Mouse (Mus musculus) layer of hippocampus, adult 2 months (tissue): ENCODE measurements around the gene Clec12b. TPM values are rescaled to one million over a fixed set of nuclear protein-coding genes. Genes with fewer than 3 reads are reported as not detected.
A peak's percentile ranks its signal among the peaks of the same experiment; 100 is the strongest.

ENCODE experiments used
- DNase-seq, 2 experiments: peaks; one replicate each; pipeline ENCODE4 v3.0.0; 2022; ENCODE audit warnings: low spot score in 2 of 2
- H3K27ac ChIP-seq: fragments of 200-600 bp; 2 replicates; pipeline ENCODE4 v1.8.1; 2022
- H3K4me3 ChIP-seq: fragments of 200-600 bp; 2 replicates; pipeline ENCODE4 v1.8.1; 2022; ENCODE audit warnings: mild to moderate bottlenecking
- CTCF ChIP-seq: fragments of 200-600 bp; conservative IDR thresholded peaks from 2 replicates; pipeline ENCODE4 v1.8.1; 2022; ENCODE audit warnings: antibody characterized with exemption, mild to moderate bottlenecking, moderate library complexity
- total RNA-seq, 2 experiments: library from RNA; stranded (reverse); gene quantifications; 2 replicates each; pipeline ENCODE4 v1.2.3; 2021

The Clec12b gene
- total RNA-seq, 2 experiments from 2014 or later = not detected

DNA sequence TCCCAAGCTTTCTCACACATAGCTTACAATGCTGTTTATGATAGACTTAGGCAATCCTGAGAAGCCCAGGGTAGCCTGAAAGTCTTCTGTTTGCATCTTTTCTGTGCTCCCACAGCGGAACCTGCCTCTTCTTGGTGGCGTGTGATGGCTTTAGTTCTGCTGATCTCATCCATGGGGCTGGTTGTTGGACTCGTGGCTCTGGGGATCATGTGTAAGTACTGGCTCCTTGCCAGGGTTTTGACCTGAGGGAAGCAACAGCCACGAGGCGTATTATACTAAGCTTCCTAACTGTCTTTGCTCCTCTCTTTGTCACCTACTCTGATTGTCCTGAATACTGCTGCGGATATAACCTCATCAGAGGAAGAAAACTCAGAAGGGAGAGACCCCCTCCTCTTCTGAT lies 14.3 kb upstream of the Clec12b start:
- no peak for TF ChIP-seq CTCF
- Histone ChIP-seq H3K4me3 (no peak overlapping the region), H3K27ac (no peak overlapping the region)
- no peak for DNase-seq

DNA sequence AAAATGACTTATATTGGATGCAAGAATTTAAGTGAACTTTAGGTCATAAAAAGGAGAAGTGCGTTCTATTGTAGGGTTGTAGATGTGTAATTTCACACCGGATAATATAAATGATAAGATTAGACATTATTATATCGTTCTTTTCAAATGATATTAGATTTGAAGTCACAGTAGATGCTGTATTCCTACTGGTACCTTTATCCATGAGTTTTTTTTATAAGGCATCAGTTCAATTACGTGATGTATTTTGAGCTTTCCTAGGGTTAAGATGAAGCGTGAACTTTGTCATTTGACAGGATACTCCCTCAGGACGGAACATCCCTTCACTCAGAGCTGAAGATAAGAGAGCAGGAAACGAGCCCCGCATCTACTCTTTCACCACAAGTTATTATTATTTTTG lies 11.3 kb upstream of the Clec12b start, which contains the start of gene Clec1b:
Gene Clec1b, plus strand, starts transcription at position 301 of the 400 bp plus-strand sequence.
- DNase-seq = no peak
- Histone ChIP-seq H3K27ac (no peak within 1 kb of the TSS), H3K4me3 (no peak within 1 kb of the TSS)
- TF ChIP-seq CTCF = no peak

DNA sequence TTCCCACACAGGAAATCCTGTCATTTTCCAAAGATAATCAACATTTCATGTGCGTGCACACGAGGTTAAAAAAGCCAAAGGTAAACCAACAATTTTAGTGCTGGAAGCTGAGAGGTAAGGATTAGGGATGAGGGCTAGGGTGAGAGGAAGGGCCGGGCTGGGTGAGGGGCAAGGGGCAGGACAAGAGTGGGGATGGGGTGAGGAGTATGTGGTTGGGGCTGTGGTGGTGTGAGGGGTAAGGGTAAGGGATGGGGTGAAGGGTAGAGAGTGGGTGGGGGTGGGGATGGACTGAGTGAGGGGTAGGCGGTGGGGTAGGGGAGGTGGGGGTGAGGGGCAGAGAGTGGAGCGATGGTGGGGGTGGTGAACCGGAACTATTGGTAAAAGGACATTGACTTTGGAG lies 8.1 kb upstream of the Clec12b start:
- no peak for DNase-seq
- H3K4me3 ChIP-seq = no peak overlapping the region
- no peak for TF ChIP-seq CTCF
- H3K27ac ChIP-seq = no peak overlapping the region

DNA sequence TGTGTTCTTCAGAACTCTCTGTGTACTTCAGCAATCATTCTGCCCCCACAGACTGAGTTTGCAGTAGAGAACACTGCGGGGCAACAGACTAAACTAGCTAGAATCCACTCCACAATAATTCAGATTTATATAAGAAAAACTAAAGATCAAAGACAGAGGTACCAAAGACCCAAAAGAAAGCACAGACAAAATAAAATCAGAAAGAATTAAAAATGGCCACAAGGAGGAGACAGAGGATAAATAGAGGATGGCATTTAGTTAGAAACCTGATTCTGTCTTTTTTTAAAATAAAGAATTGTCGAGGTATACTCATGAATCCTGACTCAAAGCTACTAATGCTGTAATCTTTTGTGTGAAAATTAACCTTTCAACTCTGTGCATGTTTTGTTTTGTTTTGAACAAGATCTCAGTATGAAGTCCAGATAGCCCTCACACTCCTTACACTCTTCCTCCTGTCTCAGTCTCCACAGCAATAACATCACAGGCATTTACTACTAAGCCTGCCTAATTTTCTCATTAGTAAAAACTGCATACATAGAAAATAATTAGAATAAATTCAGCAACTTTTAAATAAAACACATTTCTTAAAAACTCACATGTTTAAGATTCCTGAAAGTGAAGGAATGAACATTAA lies 7.5 kb upstream of the Clec12b start:
- no peak for DNase-seq
- TF ChIP-seq CTCF = peak; percentile 89
- H3K27ac ChIP-seq = no peak overlapping the region
- no peak overlapping the region for H3K4me3 ChIP-seq

DNA sequence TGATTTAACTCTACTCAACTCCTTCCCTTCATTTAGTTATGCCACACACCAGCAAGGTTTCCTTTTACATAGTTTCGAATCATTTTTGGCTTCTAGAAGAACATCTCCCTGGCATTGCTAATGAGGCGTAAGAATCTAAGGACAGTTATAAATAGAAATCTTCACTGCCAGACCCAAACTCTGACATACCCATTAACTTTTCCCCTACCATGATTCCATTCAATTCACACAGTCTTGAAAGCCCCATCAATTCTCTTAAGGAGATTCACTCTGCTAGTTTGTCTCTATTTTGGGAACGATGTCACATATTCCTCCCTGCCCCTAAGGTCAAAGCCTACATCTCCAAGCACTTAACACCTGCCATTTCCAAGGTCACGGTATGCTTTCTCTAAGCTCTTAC lies 674 bp downstream of the Clec12b start:
- Histone ChIP-seq H3K4me3 (no peak overlapping the region), H3K27ac (no peak overlapping the region)
- DNase-seq = no peak
- no peak for TF ChIP-seq CTCF

DNA sequence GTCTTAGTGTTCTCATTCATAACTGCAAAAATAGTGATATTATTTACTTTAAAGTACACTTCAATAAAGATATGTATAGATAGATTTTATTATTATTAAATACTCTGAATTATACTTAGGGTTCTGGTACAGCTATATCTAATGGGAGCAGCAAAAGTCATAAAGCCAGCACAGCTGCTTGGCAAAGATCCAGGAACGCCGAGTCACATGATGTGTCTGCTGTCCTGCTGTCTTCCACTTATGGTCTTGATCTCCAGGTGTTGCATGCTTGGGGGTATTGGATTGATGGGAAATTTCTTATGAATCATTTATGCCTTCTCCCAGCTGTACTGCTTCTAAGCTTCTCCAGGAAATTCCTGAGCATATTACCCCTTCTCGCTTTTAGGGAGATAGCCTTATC lies 2.2 kb downstream of the Clec12b start:
- Histone ChIP-seq H3K27ac (no peak overlapping the region), H3K4me3 (no peak overlapping the region)
- DNase-seq = no peak
- TF ChIP-seq CTCF = no peak

DNA sequence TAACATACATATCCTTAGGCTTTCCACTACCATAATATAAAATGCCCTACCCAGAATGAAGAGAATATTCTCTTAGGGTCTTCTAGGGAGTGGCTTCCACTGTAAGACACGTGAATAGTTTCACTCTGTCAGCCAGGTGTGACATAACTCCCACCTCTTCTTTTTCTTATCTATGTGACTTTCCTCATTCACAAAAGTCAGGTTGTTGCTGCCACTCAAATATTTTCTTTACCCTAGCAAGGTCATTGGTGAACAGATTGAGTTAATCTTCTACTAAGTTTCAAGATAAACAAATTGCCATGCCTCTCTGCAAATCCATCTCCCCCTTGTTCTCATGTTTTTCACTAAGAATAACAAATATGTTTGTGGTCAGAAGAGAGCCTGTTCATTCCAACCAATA lies 3.9 kb downstream of the Clec12b start:
- no peak for DNase-seq
- Histone ChIP-seq H3K4me3 (no peak overlapping the region), H3K27ac (no peak overlapping the region)
- no peak for TF ChIP-seq CTCF

DNA sequence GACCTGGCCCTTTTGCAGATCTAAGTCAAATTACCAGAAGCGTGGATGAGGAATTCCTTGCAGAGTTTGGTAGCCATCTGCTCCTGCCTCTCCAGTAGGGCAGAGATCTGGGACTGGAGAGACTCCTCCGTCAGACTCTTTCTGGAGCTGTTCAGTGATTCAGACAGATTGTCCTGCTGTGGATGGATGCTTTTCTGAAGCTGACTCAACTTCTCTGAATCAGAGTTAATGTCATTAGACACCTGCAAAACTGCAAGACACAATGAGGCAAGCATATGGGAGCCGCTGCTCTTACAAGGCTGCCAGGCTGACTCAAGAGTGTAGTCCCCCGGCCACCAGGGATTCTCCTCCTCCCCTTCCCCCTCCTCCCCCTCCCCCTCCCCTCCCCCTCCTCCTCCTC lies 5.2 kb downstream of the Clec12b start:
- H3K4me3 ChIP-seq = no peak overlapping the region
- H3K27ac ChIP-seq = no peak overlapping the region
- peak; percentile 11 to 29 for DNase-seq
- TF ChIP-seq CTCF = no peak

DNA sequence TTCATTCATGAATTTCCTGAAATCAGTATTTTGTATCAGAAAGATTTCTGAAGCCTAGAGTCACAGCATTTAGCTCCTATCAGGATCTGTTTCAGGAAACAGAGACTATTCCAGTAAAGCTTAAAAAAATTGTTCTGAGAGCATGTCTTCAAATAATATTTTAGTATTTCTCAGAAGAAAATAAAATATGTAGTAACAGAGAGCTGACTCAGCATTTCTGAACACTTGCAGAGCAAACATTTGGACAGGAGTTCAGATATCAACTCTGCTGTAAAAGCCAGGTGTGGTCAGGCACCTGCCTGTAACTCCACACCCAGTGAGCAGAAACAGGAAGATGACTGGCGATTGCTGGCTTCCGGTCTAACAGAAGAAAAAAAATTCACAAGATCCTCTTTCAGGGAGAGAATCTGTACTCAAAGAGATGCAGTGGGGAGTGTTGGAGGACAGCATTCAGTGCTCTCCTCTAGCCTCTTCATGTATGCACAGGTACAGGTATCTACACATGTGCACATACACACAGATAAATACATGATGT lies 10.7 kb downstream of the Clec12b start:
- no peak for DNase-seq
- Histone ChIP-seq H3K4me3 (no peak overlapping the region), H3K27ac (no peak overlapping the region)
- TF ChIP-seq CTCF = no peak

DNA sequence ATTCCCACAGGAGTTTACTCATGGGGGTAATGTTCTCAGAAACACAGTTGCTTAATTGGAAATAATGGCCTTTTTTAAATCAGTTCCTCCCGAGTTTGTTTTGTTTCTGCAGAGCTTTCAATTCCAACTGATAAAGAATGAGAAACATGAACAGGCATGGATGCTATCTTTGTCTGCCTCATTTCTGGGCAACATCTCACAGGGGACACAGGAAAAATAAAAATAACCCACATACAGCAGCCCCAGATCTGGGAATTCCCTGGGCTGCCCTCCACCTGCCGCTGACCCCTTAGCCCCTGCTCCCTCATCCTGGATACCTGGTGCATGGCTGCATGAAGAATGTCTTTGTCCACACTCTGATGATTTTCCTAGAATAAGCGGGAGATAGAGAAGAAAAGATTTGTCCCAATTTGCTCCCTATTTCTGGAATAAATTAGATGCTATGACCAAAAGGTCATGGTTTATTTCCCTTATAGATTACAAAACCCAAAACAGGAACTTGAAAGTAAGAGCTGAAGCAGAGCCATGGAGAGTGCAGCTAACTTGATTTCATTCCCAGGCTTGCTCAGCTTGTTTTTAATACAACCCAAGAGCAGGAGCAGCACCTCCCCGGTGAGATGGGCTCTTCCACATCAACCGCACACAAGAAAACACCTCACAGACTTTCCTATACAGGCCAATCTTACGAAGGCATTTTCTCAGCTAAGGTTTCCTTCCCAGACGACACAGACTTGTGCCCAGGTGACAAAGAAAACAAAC lies 16.1 kb downstream of the Clec12b start:
- no peak for DNase-seq
- Histone ChIP-seq H3K27ac (no peak overlapping the region), H3K4me3 (no peak overlapping the region)
- TF ChIP-seq CTCF = no peak

DNA sequence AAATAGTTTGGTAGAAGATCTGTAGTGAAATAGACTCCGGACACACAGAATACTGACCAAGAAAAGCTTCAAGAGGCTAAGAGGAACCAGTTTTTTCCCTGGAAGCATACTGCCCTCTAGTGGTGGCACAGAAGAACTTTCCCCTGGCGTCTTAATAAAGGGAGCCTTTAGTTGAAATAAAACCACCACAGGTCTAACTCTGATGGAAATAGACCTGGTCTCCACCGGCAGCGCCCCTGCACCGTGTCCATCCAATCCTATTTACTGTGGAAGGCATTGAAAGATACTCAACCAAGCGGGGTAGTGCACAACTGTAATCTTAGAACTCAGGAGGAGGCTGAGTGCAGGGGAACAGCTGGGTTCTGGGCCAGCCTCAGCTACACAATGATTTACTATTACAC lies 19.7 kb downstream of the Clec12b start:
- peak; percentile 96 for TF ChIP-seq CTCF
- no peak overlapping the region for H3K4me3 ChIP-seq
- DNase-seq = peak; percentile 27 to 65
- H3K27ac ChIP-seq = no peak overlapping the region

DNA sequence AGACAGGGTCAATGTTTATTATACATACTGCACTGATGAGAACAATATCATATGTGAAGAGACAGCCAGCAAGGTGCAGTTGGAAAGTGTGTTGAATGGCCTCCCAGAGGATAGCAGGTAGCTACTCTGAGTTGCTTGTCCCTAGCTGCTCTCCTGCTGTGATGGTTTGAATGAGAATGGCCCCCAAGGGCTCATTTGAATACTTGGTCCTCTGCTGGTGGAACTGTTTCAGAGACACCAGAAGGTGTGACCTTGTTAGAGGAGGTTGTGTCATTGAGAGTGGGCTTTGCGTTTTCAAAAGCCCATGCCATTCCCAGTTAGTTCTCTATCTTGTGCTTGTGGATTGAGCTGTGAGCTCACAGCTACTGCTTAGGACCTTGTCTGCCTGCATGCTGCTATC lies 21.7 kb downstream of the Clec12b start:
- H3K27ac ChIP-seq = no peak overlapping the region
- H3K4me3 ChIP-seq = no peak overlapping the region
- TF ChIP-seq CTCF = no peak
- DNase-seq = no peak

DNA sequence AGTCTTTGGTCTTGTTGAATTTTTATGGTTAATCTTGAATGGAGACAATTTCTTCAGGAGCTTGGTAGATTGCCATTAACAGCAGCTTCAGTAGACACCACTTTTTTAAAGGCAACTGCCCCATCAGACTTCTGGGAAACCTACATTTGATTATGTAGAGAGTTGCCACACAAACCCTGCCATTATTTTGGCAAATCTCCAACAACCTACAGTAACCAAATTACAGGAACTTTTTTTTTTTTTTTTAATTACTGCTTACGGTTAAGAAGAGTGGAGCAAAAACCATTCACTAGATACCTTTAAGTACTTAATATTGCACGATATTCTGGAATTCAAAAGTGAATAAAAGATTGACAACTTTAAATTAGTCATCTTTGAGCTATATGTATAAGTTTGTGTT lies 26.2 kb downstream of the Clec12b start:
- DNase-seq = no peak
- Histone ChIP-seq H3K27ac (no peak overlapping the region), H3K4me3 (no peak overlapping the region)
- TF ChIP-seq CTCF = no peak

DNA sequence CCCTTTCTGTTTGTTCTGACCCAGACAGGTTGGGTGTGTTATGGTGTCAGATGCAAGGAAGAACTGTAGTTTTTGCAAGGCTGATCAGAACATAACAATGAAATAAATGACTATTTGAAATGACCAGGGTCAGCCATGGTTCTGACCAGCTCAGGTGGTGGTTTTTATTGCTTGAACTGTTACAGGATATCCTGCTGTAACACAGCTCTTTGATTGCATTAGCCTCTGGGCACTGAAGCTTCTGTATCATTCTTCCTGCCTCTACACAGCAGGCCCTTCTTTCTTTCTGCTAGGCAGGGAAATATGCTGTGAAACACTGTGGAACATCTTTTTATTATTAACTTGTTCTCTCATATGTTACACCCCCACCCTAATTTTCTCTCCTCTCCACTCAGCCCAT lies 29.2 kb downstream of the Clec12b start:
- TF ChIP-seq CTCF = no peak
- Histone ChIP-seq H3K4me3 (no peak overlapping the region), H3K27ac (no peak overlapping the region)
- no peak for DNase-seq
